Mouse (Mus musculus): ENCODE data around the gene Olfr31.

Gene Olfr31

GRCm38 (mm10) chr14:14322528-14322927 lies at the start of gene Olfr31:
Gene Olfr31, plus strand, starts transcription at chr14:14322828.
- in situ Hi-C loops (cut with MboI, MseI), result loop anchor here in 1 of 2 experiments (5.0 kb wide), 1 partner anchor 85 kb away; no protein-coding TSS in a partner anchor

DNA sequence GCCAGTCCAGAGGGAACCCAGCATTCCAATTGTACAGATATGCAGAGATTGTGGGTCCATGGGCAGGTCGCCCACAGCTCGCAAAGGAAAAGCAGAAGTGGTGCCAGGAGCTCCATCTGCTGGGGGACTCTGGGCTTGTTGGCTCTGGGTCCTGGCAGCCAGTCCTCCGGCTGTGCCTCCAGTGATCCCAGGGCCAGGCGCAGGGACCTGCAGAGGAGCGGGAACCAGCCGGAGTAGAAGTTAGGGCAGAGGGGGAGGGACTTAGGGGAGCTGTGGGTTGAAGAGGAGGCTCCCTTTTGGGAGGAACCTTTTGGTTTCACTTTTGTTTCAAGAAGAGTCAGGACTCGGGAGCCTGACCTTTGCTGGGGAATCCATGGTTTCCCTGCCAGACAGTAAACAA lies 28.2 kb upstream of the Olfr31 start:
- in situ Hi-C loops (cut with MboI, MseI), result no loop called here

GRCm38 (mm10) chr14:14308938-14309337 lies 13.7 kb upstream of the Olfr31 start:
- in situ Hi-C loops (cut with MboI, MseI), result no loop called here

DNA sequence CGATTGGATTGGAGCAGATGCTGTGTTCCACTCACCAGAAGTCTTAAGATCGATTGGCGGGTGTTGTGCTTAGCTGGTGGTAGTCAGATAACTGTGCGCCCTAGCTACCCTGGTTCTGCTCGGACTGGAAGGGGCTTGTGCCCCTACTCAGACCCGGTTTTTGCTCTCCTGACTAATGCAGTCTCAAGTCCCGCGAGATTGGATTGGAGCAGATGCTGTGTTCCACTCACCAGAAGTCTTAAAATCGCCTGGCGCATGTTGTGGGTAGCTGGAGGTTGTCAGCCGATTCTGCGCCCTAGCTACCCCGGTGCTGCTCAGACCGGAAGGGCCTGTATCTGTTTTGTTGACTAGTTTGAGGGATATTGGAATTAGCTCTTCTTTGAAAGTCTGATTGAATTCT lies 13.2 kb upstream of the Olfr31 start:
- in situ Hi-C loops (cut with MboI, MseI), result no loop called here

- in situ Hi-C loops (cut with MboI, MseI), result loop anchor here (5.0 to 25.0 kb wide), 7 partner anchors 223 to 1902 kb away; partner anchors contain the start of genes Atxn7 (in 2 of the 2), Thoc7 (in 2 of the 2), Ngly1 (in 1 of the 2) and Oxsm (in 1 of the 2)
Measured at GRCm38 (mm10) chr14:14345113-14345871, 22.7 kb downstream of the Olfr31 start.

DNA sequence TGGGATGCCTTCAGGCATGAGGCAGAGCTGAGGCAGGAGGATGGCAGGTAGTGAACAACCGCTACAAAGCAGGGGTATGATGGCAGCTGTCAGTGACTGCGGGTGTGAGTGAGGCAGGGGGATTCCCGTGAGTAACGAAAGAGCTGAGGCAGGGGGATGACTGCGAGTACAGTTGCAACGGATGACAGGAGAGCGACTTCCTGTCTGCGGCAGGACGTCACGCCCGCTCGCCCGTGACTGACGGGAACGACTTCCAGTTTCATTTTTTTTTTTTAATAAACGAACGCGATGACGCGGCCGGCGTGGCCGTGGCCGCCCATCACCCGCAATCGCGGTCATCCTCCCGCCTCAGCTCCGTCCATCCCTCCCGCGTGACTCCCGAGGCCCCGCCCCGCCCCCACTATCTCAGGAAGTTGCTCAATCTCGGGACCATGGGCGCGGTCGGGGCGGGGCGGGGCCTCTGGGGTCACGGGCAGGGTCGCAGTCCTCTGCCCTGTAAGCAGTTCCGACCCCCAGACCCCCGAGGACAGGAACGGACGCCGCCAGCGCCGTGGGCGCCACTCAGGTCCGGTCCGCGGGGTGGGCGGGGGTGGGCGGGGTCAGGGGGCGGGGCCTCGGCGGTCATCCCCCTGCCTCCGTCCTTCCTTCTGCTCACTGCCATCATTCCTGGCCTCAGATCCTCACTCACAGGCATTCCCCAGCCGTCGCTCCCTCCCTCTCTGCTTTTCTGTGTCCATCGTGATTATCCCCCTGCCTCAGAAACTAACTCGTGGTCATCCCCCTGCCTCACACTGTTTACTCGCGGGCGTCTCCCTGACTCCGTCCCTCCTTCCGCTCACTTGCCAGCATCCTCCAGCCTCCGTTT lies 23.6 kb downstream of the Olfr31 start, which contains the start of gene Il3ra:
Gene Il3ra (plus strand): TSS at position 328 of the 865 bp plus-strand sequence.
- in situ Hi-C loops (cut with MboI, MseI), result loop anchor here (5.0 to 25.0 kb wide), 7 partner anchors 224 to 1901 kb away; partner anchors contain the start of genes Atxn7 (in 2 of the 2), Thoc7 (in 2 of the 2), Ngly1 (in 1 of the 2) and Oxsm (in 1 of the 2)

GRCm38 (mm10) chr14:14346813-14347100 lies 24.1 kb downstream of the Olfr31 start:
- in situ Hi-C loops (cut with MboI, MseI), result loop anchor here (5.0 to 25.0 kb wide), 7 partner anchors 224 to 1901 kb away; partner anchors contain the start of genes Atxn7 (in 2 of the 2), Thoc7 (in 2 of the 2), Ngly1 (in 1 of the 2) and Oxsm (in 1 of the 2)

DNA sequence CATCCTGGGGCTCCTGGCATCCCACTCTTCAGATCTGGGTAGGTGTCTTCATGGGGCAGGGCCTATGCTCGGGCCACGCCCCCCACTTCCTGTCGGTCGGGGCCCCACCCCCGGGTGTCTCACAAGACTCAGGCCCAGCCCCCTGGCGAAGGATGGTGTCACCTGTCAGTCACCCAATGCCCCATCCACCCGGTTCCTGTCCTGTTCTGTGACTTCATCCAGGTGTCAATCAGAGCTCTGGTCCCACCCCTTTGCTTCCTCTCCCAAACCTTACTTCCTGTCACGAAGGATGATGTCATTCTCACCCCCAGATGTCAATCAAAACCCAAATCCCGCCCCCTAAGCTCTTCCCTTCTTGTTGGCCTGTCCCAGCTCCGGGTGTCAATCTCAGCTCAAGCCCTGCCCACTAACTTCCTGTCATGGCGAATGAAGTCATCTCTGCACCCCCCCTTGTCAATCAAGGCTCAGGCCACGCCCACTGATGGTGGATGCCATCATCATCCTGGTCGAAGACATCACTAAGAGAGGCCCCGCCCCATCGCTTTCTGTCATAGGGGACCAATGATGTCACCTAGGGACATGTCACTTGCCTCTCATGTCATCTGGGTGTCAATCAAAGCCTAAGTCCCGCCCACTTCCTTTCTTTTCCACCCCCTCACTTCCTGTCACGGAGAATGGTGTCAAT lies 24.7 kb downstream of the Olfr31 start:
- in situ Hi-C loops (cut with MboI, MseI), result loop anchor here (5.0 to 25.0 kb wide), 7 partner anchors 225 to 1900 kb away; partner anchors contain the start of genes Atxn7 (in 2 of the 2), Thoc7 (in 2 of the 2), Ngly1 (in 1 of the 2) and Oxsm (in 1 of the 2)

GRCm38 (mm10) chr14:14347836-14348621 lies 25.4 kb downstream of the Olfr31 start:
- in situ Hi-C loops (cut with MboI, MseI), result loop anchor here (5.0 to 25.0 kb wide), 7 partner anchors 226 to 1899 kb away; partner anchors contain the start of genes Atxn7 (in 2 of the 2), Thoc7 (in 2 of the 2), Ngly1 (in 1 of the 2) and Oxsm (in 1 of the 2)

- in situ Hi-C loops (cut with MboI, MseI), result loop anchor here (5.0 to 25.0 kb wide), 7 partner anchors 227 to 1898 kb away; partner anchors contain the start of genes Atxn7 (in 2 of the 2), Thoc7 (in 2 of the 2), Ngly1 (in 1 of the 2) and Oxsm (in 1 of the 2)
Measured at GRCm38 (mm10) chr14:14348674-14349401, 26.2 kb downstream of the Olfr31 start.

- in situ Hi-C loops (cut with MboI, MseI), result loop anchor here (5.0 to 25.0 kb wide), 8 partner anchors 227 to 1898 kb away; partner anchors contain the start of genes Atxn7 (in 2 of the 2), Psmd6 (in 2 of the 2), Slc4a7 (in 2 of the 2) and Thoc7 (in 2 of the 2)
Measured at GRCm38 (mm10) chr14:14349485-14350262, 27.0 kb downstream of the Olfr31 start.

DNA sequence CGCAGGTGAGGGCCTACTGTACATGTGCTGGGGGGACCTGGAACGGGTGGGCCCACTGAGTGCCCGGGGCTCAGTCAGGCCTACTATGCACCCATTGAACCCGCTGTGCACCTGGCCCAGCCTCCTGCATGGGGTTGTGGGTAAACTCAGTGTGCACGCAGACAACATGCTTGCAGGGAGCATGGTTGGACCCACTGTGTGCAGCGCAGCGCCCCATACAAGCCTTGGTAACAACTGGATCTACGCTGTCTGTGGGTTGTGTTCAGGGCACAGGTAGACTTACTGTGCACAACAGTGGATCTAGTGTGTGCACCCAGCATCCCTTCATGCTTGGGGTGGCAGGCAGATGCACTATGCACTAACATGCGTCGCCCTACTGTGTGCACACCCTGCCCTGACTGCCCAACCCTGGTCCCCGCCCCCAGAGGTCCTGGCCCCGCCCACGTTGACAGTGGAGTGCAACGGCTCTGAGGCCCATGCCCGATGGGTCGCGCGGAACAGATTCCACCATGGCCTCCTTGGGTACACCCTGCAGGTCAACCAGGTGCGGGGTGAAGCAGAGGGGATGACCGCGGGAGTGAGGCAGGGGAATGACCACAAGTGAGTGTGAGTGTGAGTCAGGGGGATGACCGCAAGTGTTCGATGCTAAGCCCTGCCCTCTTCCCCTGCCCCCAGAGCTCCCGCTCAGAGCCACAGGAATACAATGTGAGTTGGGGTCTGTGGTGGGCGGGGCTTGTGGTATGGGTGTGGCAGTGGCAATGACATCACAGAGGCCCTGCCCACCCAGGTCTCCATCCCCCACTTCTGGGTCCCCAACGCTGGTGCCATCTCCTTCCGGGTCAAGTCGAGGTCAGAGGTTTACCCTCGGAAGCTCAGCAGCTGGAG lies 27.9 kb downstream of the Olfr31 start:
- in situ Hi-C loops (cut with MboI, MseI), result loop anchor here (5.0 to 10.0 kb wide), 2 partner anchors 228 to 354 kb away; partner anchors contain the start of genes Psmd6 (in 1 of the 2) and Slc4a7 (in 1 of the 2)

GRCm38 (mm10) chr14:14351148-14351455 lies 28.5 kb downstream of the Olfr31 start:
- in situ Hi-C loops (cut with MboI, MseI), result loop anchor here (5.0 to 10.0 kb wide), 2 partner anchors 229 to 354 kb away; partner anchors contain the start of genes Psmd6 (in 1 of the 2) and Slc4a7 (in 1 of the 2)

GRCm38 (mm10) chr14:14351721-14352590 lies 29.3 kb downstream of the Olfr31 start:
- in situ Hi-C loops (cut with MboI, MseI), result loop anchor here (5.0 to 10.0 kb wide), 2 partner anchors 230 to 353 kb away; partner anchors contain the start of genes Psmd6 (in 1 of the 2) and Slc4a7 (in 1 of the 2)

DNA sequence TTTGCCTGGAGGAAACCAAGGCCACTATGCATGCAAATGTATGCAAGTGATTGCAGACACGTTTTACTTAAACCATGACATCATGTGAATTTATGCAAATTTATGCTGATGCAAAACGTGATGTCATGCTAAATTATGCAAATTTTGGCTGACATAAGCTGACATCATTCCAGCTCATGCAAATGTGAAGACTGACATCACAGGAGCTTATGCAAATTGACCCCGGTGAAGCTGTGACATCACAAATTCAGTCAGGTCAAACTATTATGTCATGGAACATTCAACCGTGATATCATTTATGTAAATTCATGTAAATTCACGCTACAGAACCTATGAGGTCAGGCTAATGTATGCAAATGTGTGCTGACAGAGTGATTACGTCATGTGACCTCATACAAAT lies 30.0 kb downstream of the Olfr31 start:
- in situ Hi-C loops (cut with MboI, MseI), result loop anchor here (5.0 to 10.0 kb wide), 2 partner anchors 230 to 352 kb away; partner anchors contain the start of genes Psmd6 (in 1 of the 2) and Slc4a7 (in 1 of the 2)

Measured in T-helper 17 cell (primary cell).